Mouse (Mus musculus): ENCODE measurements around the gene Klf11. TPM values are rescaled to one million over a fixed set of nuclear protein-coding genes. Genes with fewer than 3 reads are reported as not detected.
A peak's percentile ranks its signal among the peaks of the same experiment; 100 is the strongest.
"Not testable (repeated sequence)": the region's sequence is repeated elsewhere in the genome, so short reads cannot be mapped to it uniquely, and the experiment has no call there.

The Klf11 gene
- total RNA-seq, 2 experiments from 2014 or later: 18.9 to 19.4 TPM

GRCm38 (mm10) chr12:24699578-24699977 lies 48.5 kb downstream of the Klf11 start:
- DNase-seq (ENCODE audit: low spot score in 2 of 2): no peak

GRCm38 (mm10) chr12:24701621-24702020 lies 50.5 kb downstream of the Klf11 start:
- not testable (repeated sequence) for DNase-seq (ENCODE audit: low spot score in 2 of 2)

- DNase-seq (ENCODE audit: low spot score in 2 of 2): no peak
These were observed 51.9 kb downstream of the Klf11 start for GRCm38 (mm10) chr12:24703013-24703412.

- DNase-seq (ENCODE audit: low spot score in 2 of 2): no peak
These were observed 54.6 kb downstream of the Klf11 start for GRCm38 (mm10) chr12:24705502-24706263.

GRCm38 (mm10) chr12:24706764-24707479 lies 55.8 kb downstream of the Klf11 start:
- no peak for DNase-seq (ENCODE audit: low spot score in 2 of 2)

- DNase-seq (ENCODE audit: low spot score in 2 of 2): no peak
These were observed 56.4 kb downstream of the Klf11 start for GRCm38 (mm10) chr12:24707480-24707802.

- peak; percentile 92 to 98 for DNase-seq (ENCODE audit: low spot score in 2 of 2)
These were observed 57.1 kb downstream of the Klf11 start, which contains the start of gene Rrm2 for GRCm38 (mm10) chr12:24707954-24708823. Gene Rrm2, plus strand, starts transcription at chr12:24708241.

GRCm38 (mm10) chr12:24708824-24709218 lies 57.7 kb downstream of the Klf11 start:
- DNase-seq (ENCODE audit: low spot score in 2 of 2): no peak

GRCm38 (mm10) chr12:24709409-24709808 lies 58.3 kb downstream of the Klf11 start:
- DNase-seq (ENCODE audit: low spot score in 2 of 2): no peak

GRCm38 (mm10) chr12:24709831-24710508 lies 58.9 kb downstream of the Klf11 start:
- peak in 1 of 2 experiments; percentile 62 for DNase-seq (ENCODE audit: low spot score in 2 of 2)

GRCm38 (mm10) chr12:24710672-24711071 lies 59.6 kb downstream of the Klf11 start:
- DNase-seq (ENCODE audit: low spot score in 2 of 2): no peak

Other genes starting within 250 kb of the Klf11 start
- gene Taf1b, start 152.9 kb upstream of the Klf11 start, total RNA-seq (2021): 10 to 100 TPM; 12.7 to 12.9 TPM
- under 1 TPM; 0.54 to 0.64 TPM for gene Grhl1, start 79.0 kb upstream of the Klf11 start, total RNA-seq (2021)
- 10 to 100 TPM in 1 of 2 experiments, 1 to 10 TPM in 1; 8.0 to 13.9 TPM for gene Cys1, start 30.5 kb downstream of the Klf11 start, total RNA-seq (2021)
- 10 to 100 TPM; 35.7 to 35.8 TPM for gene Rrm2, start 57.0 kb downstream of the Klf11 start, total RNA-seq (2021)
- 10 to 100 TPM; 14.0 to 15.7 TPM for gene Mboat2, start 179.6 kb downstream of the Klf11 start, total RNA-seq (2021)

Data from gastrocnemius, postnatal 4 days (tissue).